Mouse (Mus musculus): ENCODE data around the gene Pink1. TPM values are rescaled to one million over a fixed set of nuclear protein-coding genes. Genes with fewer than 3 reads are reported as not detected.

Pink1 gene
- polyA plus RNA-seq, 1 experiment from 2014 or later = 94.0 TPM

DNA sequence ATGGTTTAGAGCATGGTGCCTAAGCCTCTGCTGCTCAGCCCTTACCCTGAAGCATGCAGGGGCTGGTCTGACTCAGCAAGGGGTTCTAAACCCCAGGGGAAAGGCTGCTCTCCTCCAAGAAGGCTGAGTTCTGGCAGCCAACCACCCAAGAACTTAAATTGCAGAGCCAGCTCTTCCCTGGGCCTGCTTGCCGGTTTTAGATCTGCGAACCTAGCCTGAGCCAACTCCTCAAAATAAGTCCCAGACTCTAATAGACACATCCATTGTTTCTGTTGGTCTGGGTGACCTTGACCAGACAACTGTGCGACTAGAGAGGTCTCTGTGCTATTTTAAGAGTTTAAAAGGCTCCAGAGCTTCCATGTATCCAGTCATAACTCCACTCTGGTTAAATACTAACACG lies 2.4 kb downstream of the Pink1 start:
- Histone ChIP-seq H3K9me3 (no peaks in the 10 kb centered on the region), H3K4me1 (replicated peaks) (peaks cover 48% of the 10 kb centered on the region), H3K27ac (replicated peaks) (no peak overlapping the region), H3K4me2 (no peak overlapping the region), H3K36me3 (peaks cover 16% of the 10 kb centered on the region; the same call in 1 of the 2 replicates), H3K4me3 (no peak overlapping the region), H3K9ac (no peak overlapping the region), H3K27me3 (no peaks in the 10 kb centered on the region)
- ATAC-seq (ENCODE audit: low read depth) = no peak
- WGBS = 73% methylated on average over 4 of the region's 4 CpGs

DNA sequence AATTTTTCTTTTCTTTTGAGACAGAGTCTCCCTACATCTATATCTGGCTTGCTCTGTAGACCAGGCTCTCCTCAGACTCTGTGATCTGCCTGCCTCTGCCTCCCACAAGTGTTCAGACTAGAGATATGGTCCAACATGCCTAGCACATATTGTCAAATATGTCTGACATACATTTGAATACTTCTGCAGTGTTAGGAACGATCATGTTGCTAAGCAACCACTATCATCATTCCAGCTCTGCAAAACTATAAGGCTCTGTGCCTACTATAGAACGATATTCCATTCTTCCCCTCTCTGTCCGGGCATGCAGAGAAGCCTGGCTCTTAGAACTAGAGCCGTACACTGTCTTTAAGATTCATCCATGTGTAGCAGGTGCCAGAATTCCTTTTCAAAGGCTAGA lies 3.4 kb downstream of the Pink1 start:
- Histone ChIP-seq H3K9ac (no peak overlapping the region), H3K27ac (replicated peaks) (no peak overlapping the region), H3K4me3 (no peak overlapping the region), H3K4me2 (no peak overlapping the region), H3K4me1 (replicated peaks) (peaks cover 47% of the 10 kb centered on the region), H3K27me3 (no peaks in the 10 kb centered on the region), H3K9me3 (no peaks in the 10 kb centered on the region), H3K36me3 (peaks cover 18% of the 10 kb centered on the region)
- ATAC-seq (ENCODE audit: low read depth) = no peak
- 19% methylated on average over 4 of the region's 4 CpGs for WGBS

DNA sequence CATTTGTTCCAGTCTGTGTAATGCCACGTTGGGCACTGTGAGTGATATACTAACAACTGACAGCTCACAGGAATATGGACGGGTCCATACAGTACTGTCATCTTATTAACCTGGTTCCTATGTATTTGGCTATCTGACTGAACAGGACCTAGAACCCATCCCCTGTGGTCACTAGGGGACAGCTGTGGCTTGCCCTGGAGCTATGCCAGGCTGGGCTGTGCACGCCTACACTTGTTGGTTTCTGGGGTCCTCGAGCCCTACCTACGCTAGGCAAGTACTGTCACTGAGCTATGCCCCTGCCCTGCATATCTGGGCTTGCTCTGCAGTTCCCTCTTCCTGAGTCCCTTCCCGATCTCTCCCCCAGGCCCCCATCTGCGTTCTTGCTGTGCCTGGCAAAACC lies 4.6 kb downstream of the Pink1 start:
- Histone ChIP-seq H3K27me3 (no peaks in the 10 kb centered on the region), H3K36me3 (peaks cover 30% of the 10 kb centered on the region), H3K4me3 (no peak overlapping the region), H3K27ac (replicated peaks) (no peak overlapping the region), H3K4me1 (replicated peaks) (peaks cover 49% of the 10 kb centered on the region), H3K4me2 (no peak overlapping the region), H3K9ac (no peak overlapping the region), H3K9me3 (no peaks in the 10 kb centered on the region)
- 72% methylated on average over 7 of the region's 7 CpGs for WGBS
- no peak for ATAC-seq (ENCODE audit: low read depth)

GRCm38 (mm10) chr4:138320711-138321110 lies 5.4 kb downstream of the Pink1 start:
- WGBS = 88% methylated on average over 11 of the region's 11 CpGs
- Histone ChIP-seq H3K4me3 (no peak overlapping the region), H3K4me1 (replicated peaks) (peaks cover 46% of the 10 kb centered on the region), H3K9me3 (no peaks in the 10 kb centered on the region), H3K9ac (no peak overlapping the region), H3K27ac (replicated peaks) (no peak overlapping the region), H3K27me3 (no peaks in the 10 kb centered on the region), H3K4me2 (no peak overlapping the region), H3K36me3 (peaks cover 35% of the 10 kb centered on the region)
- ATAC-seq (ENCODE audit: low read depth) = no peak

- Histone ChIP-seq H3K4me1 (replicated peaks) (peaks cover 39% of the 10 kb centered on the region), H3K9ac (no peak overlapping the region), H3K27ac (replicated peaks) (no peak overlapping the region), H3K4me2 (no peak overlapping the region), H3K27me3 (no peaks in the 10 kb centered on the region), H3K36me3 (peaks cover 47% of the 10 kb centered on the region), H3K9me3 (no peaks in the 10 kb centered on the region), H3K4me3 (no peak overlapping the region)
- peak; percentile 19; the same call in 1 of the 2 replicates for ATAC-seq (ENCODE audit: low read depth)
- 40% methylated on average over 10 of the region's 10 CpGs for WGBS
These were observed 6.6 kb downstream of the Pink1 start for GRCm38 (mm10) chr4:138319508-138319907.

GRCm38 (mm10) chr4:138318509-138319266 lies 7.4 kb downstream of the Pink1 start:
- 0 out of 2 replicates have a peak overlapping the region, but pooled peaks have one; percentile 2 for H3K27ac ChIP-seq (replicated peaks)
- H3K4me3 ChIP-seq = no peak overlapping the region
- no peaks in the 10 kb centered on the region for H3K27me3 ChIP-seq
- H3K36me3 ChIP-seq = peaks cover 55% of the 10 kb centered on the region
- H3K4me1 ChIP-seq (replicated peaks) = peaks cover 32% of the 10 kb centered on the region
- H3K9me3 ChIP-seq = no peaks in the 10 kb centered on the region
- peak; percentile 33 for ATAC-seq (ENCODE audit: low read depth)
- H3K4me2 ChIP-seq = no peak overlapping the region
- H3K9ac ChIP-seq = no peak overlapping the region
- WGBS = 56% methylated on average over 6 of the region's 6 CpGs

DNA sequence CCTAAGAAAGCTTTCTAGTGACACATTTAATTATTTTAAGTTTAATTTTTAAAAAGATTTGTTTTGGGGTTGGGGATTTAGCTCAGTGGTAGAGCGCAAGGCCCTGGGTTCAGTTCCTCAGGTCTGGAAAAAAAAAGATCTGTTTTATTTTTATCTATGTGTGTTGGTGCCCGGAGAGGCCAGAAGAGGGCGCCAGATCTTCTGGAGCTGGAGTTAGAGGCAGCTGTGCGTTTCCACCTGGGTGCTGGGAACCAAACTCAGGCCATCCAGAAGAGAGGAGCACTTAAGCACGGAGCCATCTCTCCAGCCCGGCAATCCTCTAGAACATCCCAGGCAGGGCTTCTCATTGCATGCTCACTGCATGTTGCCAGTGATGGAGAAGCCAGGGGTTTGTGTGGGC lies 9.7 kb downstream of the Pink1 start:
- WGBS = 93% methylated on average over 6 of the region's 6 CpGs
- no peak for ATAC-seq (ENCODE audit: low read depth)
- Histone ChIP-seq H3K27me3 (no peaks in the 10 kb centered on the region), H3K4me2 (no peak overlapping the region), H3K27ac (replicated peaks) (no peak overlapping the region), H3K9ac (no peak overlapping the region), H3K36me3 (peaks cover 79% of the 10 kb centered on the region), H3K4me1 (replicated peaks) (peaks cover 10% of the 10 kb centered on the region; the same call in 1 of the 2 replicates), H3K4me3 (no peak overlapping the region), H3K9me3 (no peaks in the 10 kb centered on the region)

GRCm38 (mm10) chr4:138315781-138316180 lies 10.3 kb downstream of the Pink1 start:
- no peak overlapping the region for H3K9ac ChIP-seq
- H3K4me3 ChIP-seq = no peak overlapping the region
- H3K9me3 ChIP-seq = no peaks in the 10 kb centered on the region
- 71% methylated on average over 9 of the region's 9 CpGs for WGBS
- H3K27me3 ChIP-seq = no peaks in the 10 kb centered on the region
- H3K4me1 ChIP-seq (replicated peaks) = peaks cover 8% of the 10 kb centered on the region; the same call in 1 of the 2 replicates
- no peak overlapping the region for H3K4me2 ChIP-seq
- ATAC-seq (ENCODE audit: low read depth) = no peak
- no peak overlapping the region for H3K27ac ChIP-seq (replicated peaks)
- H3K36me3 ChIP-seq = peaks cover 84% of the 10 kb centered on the region

GRCm38 (mm10) chr4:138313795-138314194 lies 12.3 kb downstream of the Pink1 start:
- no peak overlapping the region for H3K27ac ChIP-seq (replicated peaks)
- no peaks in the 10 kb centered on the region for H3K9me3 ChIP-seq
- ATAC-seq (ENCODE audit: low read depth) = no peak
- no peaks in the 10 kb centered on the region for H3K27me3 ChIP-seq
- no peak overlapping the region for H3K4me2 ChIP-seq
- H3K9ac ChIP-seq = no peak overlapping the region
- H3K4me3 ChIP-seq = no peak overlapping the region
- WGBS = 93% methylated on average over 4 of the region's 4 CpGs
- peaks cover 87% of the 10 kb centered on the region for H3K36me3 ChIP-seq
- peaks cover 8% of the 10 kb centered on the region; the same call in 1 of the 2 replicates for H3K4me1 ChIP-seq (replicated peaks)

- ATAC-seq (ENCODE audit: low read depth) = no peak
- H3K9ac ChIP-seq = no peak overlapping the region
- H3K4me3 ChIP-seq = no peak overlapping the region
- H3K27ac ChIP-seq (replicated peaks) = no peak overlapping the region
- H3K36me3 ChIP-seq = peaks cover 95% of the 10 kb centered on the region
- no peaks in the 10 kb centered on the region for H3K9me3 ChIP-seq
- H3K4me1 ChIP-seq (replicated peaks) = peaks cover 7% of the 10 kb centered on the region; the same call in 1 of the 2 replicates
- WGBS = 85% methylated on average over 11 of the region's 11 CpGs
- no peaks in the 10 kb centered on the region for H3K27me3 ChIP-seq
- no peak overlapping the region for H3K4me2 ChIP-seq
These were observed 13.1 kb downstream of the Pink1 start for GRCm38 (mm10) chr4:138313021-138313420.

GRCm38 (mm10) chr4:138312105-138312504 lies 14.0 kb downstream of the Pink1 start:
- H3K4me1 ChIP-seq (replicated peaks) = no peaks in the 10 kb centered on the region; the same call in 1 of the 2 replicates
- H3K27ac ChIP-seq (replicated peaks) = no peak overlapping the region
- ATAC-seq (ENCODE audit: low read depth) = no peak
- H3K36me3 ChIP-seq = peaks cover 94% of the 10 kb centered on the region
- H3K4me3 ChIP-seq = no peak overlapping the region
- no peak overlapping the region for H3K9ac ChIP-seq
- H3K9me3 ChIP-seq = no peaks in the 10 kb centered on the region
- H3K27me3 ChIP-seq = no peaks in the 10 kb centered on the region
- WGBS = 90% methylated on average over 3 of the region's 3 CpGs
- no peak overlapping the region for H3K4me2 ChIP-seq

- no peak overlapping the region for H3K4me2 ChIP-seq
- peaks cover 4% of the 10 kb centered on the region; the same call in 1 of the 2 replicates for H3K4me1 ChIP-seq (replicated peaks)
- H3K27me3 ChIP-seq = no peaks in the 10 kb centered on the region
- H3K27ac ChIP-seq (replicated peaks) = no peak overlapping the region
- 64% methylated on average over 8 of the region's 8 CpGs for WGBS
- peaks cover 90% of the 10 kb centered on the region for H3K36me3 ChIP-seq
- peak; percentile 41 for ATAC-seq (ENCODE audit: low read depth)
- H3K4me3 ChIP-seq = no peak overlapping the region
- H3K9ac ChIP-seq = no peak overlapping the region
- H3K9me3 ChIP-seq = no peaks in the 10 kb centered on the region
These were observed 14.5 kb downstream of the Pink1 start for GRCm38 (mm10) chr4:138311595-138311994.

Data from neural tube, embryonic 13.5 days (tissue).